Comparison of ENCODE assay signal across 19 mouse cellular contexts in genomic region chrX:53162589-53162988, GRCm38 (mm10).
A peak's percentile ranks its signal among the peaks of the same experiment; 100 is the strongest.
DNase-seq lines count a peak whose midpoint lies in the region; ATAC-seq and TF ChIP-seq lines count a peak whose summit lies in the region.
"Had no signal": no experiment of that assay in that cellular context is flagged by ENCODE, and none has a peak within 500 bp of the region (broad histone marks: within the 10 kb centered on the region; RNA-seq: fewer than 3 reads in every experiment).

No protein-coding gene starts in this region.

- H3K27ac ChIP-seq in heart, postnatal 0 days (ENCODE audit: low read depth): no peak overlapping the region
- no peak overlapping the region for H3K27ac ChIP-seq in intestine, embryonic 16.5 days (ENCODE audit: low read length)
- no peak overlapping the region for H3K27ac ChIP-seq in midbrain, embryonic 11.5 days (ENCODE audit: low read depth, low read length)
- H3K27ac ChIP-seq: embryonic facial prominence, embryonic 10.5 days; hindbrain, embryonic 12.5 days; midbrain, embryonic 12.5 days had no signal

- TF ChIP-seq EP300 in heart, postnatal 0 days (IDR thresholded peaks at IDR 0.05; ENCODE audit: low read depth): no peak

- ATAC-seq in heart, postnatal 0 days (ENCODE audit: insufficient read depth, low read depth): no peak
- peak; percentile 70 for ATAC-seq in intestine, embryonic 16.5 days
- ATAC-seq in midbrain, embryonic 11.5 days (ENCODE audit: low FRiP score): no peak
- ATAC-seq: CD4-positive, CD25-positive, alpha-beta regulatory T cell, adult 4 months had no signal

- H3K36me3 ChIP-seq in heart, postnatal 0 days (replicated peaks; ENCODE audit: control insufficient read depth, insufficient read depth, low read length): no peaks in the 10 kb centered on the region
- no peaks in the 10 kb centered on the region for H3K36me3 ChIP-seq in intestine, embryonic 16.5 days (ENCODE audit: control insufficient read depth, insufficient read depth, low read length)
- no peaks in the 10 kb centered on the region for H3K36me3 ChIP-seq in midbrain, embryonic 11.5 days (ENCODE audit: control insufficient read depth, insufficient read depth, low read length)
- H3K36me3 ChIP-seq: embryonic facial prominence, embryonic 10.5 days; hindbrain, embryonic 12.5 days; midbrain, embryonic 12.5 days had no signal

- H3K4me3 ChIP-seq in heart, postnatal 0 days (ENCODE audit: low read depth, low read length): no peak overlapping the region
- H3K4me3 ChIP-seq in intestine, embryonic 16.5 days (ENCODE audit: low read length): no peak overlapping the region
- no peak overlapping the region for H3K4me3 ChIP-seq in midbrain, embryonic 11.5 days (ENCODE audit: low read depth, low read length)
- H3K4me3 ChIP-seq: embryonic facial prominence, embryonic 10.5 days; hindbrain, embryonic 12.5 days; midbrain, embryonic 12.5 days had no signal

- intact Hi-C loops in heart, postnatal 10 days (cut with DNase I): no loop called here

- 47% methylated on average over 4 of the region's 4 CpGs for WGBS in heart, postnatal 0 days
- WGBS in intestine, embryonic 16.5 days: 34% methylated on average over 4 of the region's 4 CpGs
- WGBS in midbrain, embryonic 11.5 days: 37% methylated on average over 4 of the region's 4 CpGs

- no peak overlapping the region for H3K4me2 ChIP-seq in heart, postnatal 0 days (ENCODE audit: low read depth, low read length)
- H3K4me2 ChIP-seq in intestine, embryonic 16.5 days (ENCODE audit: low read depth, low read length): no peak overlapping the region
- H3K4me2 ChIP-seq in midbrain, embryonic 11.5 days: no peak overlapping the region
- H3K4me2 ChIP-seq: hindbrain, embryonic 12.5 days; midbrain, embryonic 12.5 days had no signal

- H3K9ac ChIP-seq in heart, postnatal 0 days (replicated peaks; ENCODE audit: low read depth, low read length): no peak overlapping the region
- no peak overlapping the region for H3K9ac ChIP-seq in intestine, embryonic 16.5 days (ENCODE audit: low read depth, low read length)
- no peak overlapping the region for H3K9ac ChIP-seq in midbrain, embryonic 11.5 days (ENCODE audit: low read length)
- H3K9ac ChIP-seq: hindbrain, embryonic 12.5 days; midbrain, embryonic 12.5 days had no signal

- no peaks in the 10 kb centered on the region for H3K27me3 ChIP-seq in heart, postnatal 0 days (ENCODE audit: control insufficient read depth, insufficient read depth, low read length)
- H3K27me3 ChIP-seq in intestine, embryonic 16.5 days (replicated peaks; ENCODE audit: control insufficient read depth, insufficient read depth, low read length): no peaks in the 10 kb centered on the region
- no peaks in the 10 kb centered on the region for H3K27me3 ChIP-seq in midbrain, embryonic 11.5 days (ENCODE audit: control insufficient read depth, insufficient read depth, low read length)

- no peak for TF ChIP-seq CTCF in heart, postnatal 0 days (IDR thresholded peaks at IDR 0.05; ENCODE audit: low read depth)

- peaks cover 8% of the 10 kb centered on the region; the same call in 1 of the 2 replicates for H3K4me1 ChIP-seq in heart, postnatal 0 days (ENCODE audit: control insufficient read depth, insufficient read depth)
- peaks cover 7% of the 10 kb centered on the region for H3K4me1 ChIP-seq in intestine, embryonic 16.5 days (ENCODE audit: control insufficient read depth, insufficient read depth, low read length)
- no peaks in the 10 kb centered on the region; the same call in 1 of the 2 replicates for H3K4me1 ChIP-seq in midbrain, embryonic 11.5 days (ENCODE audit: control insufficient read depth, insufficient read depth, low read length)
- H3K4me1 ChIP-seq: hindbrain, embryonic 12.5 days; midbrain, embryonic 12.5 days had no signal

- peak; percentile 39 for DNase-seq in heart, postnatal 0 days (ENCODE audit: low spot score)
- DNase-seq in heart, postnatal 10 days: no peak
- peak; percentile 3 for DNase-seq in retina, embryonic 14.5 days (ENCODE audit: low spot score)
- no peak for DNase-seq in retina, postnatal 1 day
- DNase-seq in spleen, adult 12 weeks (ENCODE audit: low spot score): no peak
- DNase-seq in gastrocnemius, adult 18-20 months (ENCODE audit: low spot score): no peak
- DNase-seq in midbrain, embryonic 11.5 days (ENCODE audit: low spot score, missing footprints): no peak
- DNase-seq: adrenal gland, postnatal 36 days; cerebellum, postnatal 14 days; gastrocnemius, postnatal 10 days; kidney, adult 11 months; kidney, postnatal 14 days; lung, postnatal 4 days; right cerebral cortex, postnatal 14 days had no signal

- H3K9me3 ChIP-seq in heart, postnatal 0 days (replicated peaks; ENCODE audit: control insufficient read depth, low read length): no peaks in the 10 kb centered on the region
- H3K9me3 ChIP-seq in intestine, embryonic 16.5 days (ENCODE audit: control insufficient read depth, low read length): no peaks in the 10 kb centered on the region
- H3K9me3 ChIP-seq in midbrain, embryonic 11.5 days (ENCODE audit: control insufficient read depth, low read length): no peaks in the 10 kb centered on the region
- H3K9me3 ChIP-seq: embryonic facial prominence, embryonic 10.5 days; hindbrain, embryonic 12.5 days; midbrain, embryonic 12.5 days had no signal

Comparison
In these comparisons a context has a peak if more than half of its experiments do, and no peak if none do; other contexts are left out.
1. DNase-seq: peak in heart, postnatal 0 days (single experiment) and retina, embryonic 14.5 days (single experiment); none in heart, postnatal 10 days (0 of 2), retina, postnatal 1 day (single experiment), spleen, adult 12 weeks (single experiment), gastrocnemius, adult 18-20 months (single experiment) and midbrain, embryonic 11.5 days (single experiment).